Mouse (Mus musculus): ENCODE results near the gene Spink4.

Gene Spink4

GRCm38 (mm10) chr4:40969781-40970591, 50.1 kb downstream of the Spink4 start:
- no peak for DNase-seq

GRCm38 (mm10) chr4:40970592-40970841, 50.7 kb downstream of the Spink4 start:
- no peak for DNase-seq

GRCm38 (mm10) chr4:40970842-40971701, 51.2 kb downstream of the Spink4 start, which contains the start of gene Nfx1:
Nfx1 (plus strand) TSS chr4:40970906.
- DNase-seq, result peak; percentile 99

- peak; percentile 52 for DNase-seq
Measured at GRCm38 (mm10) chr4:40971744-40972143, 51.9 kb downstream of the Spink4 start.

- DNase-seq, result no peak
Measured at GRCm38 (mm10) chr4:40974011-40974410, 54.2 kb downstream of the Spink4 start.

DNA sequence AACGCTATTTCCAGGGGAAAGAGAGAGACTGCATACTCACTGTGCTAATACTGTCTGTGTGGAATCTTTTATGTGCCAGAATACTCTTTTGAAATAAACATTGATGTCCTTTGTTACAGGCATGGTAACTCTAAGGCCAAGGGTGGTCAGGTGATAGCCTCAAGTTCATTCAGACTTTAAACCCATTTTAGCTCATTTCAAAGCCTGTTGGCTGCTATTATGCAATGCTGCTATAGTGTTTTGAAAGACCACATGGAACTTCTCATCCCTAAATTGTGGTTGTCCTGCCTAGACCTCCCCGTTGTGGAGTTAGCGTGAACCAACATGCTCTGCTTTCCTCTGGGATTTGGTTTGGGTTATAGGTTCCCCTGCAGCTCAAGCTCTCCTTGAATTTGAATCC, 55.8 kb downstream of the Spink4 start:
- no peak for DNase-seq

GRCm38 (mm10) chr4:40976651-40977050, 56.8 kb downstream of the Spink4 start:
- no peak for DNase-seq

GRCm38 (mm10) chr4:40979430-40979829, 59.6 kb downstream of the Spink4 start:
- no peak for DNase-seq
